Mouse (Mus musculus): ENCODE data around the gene Lrp4.

DNA sequence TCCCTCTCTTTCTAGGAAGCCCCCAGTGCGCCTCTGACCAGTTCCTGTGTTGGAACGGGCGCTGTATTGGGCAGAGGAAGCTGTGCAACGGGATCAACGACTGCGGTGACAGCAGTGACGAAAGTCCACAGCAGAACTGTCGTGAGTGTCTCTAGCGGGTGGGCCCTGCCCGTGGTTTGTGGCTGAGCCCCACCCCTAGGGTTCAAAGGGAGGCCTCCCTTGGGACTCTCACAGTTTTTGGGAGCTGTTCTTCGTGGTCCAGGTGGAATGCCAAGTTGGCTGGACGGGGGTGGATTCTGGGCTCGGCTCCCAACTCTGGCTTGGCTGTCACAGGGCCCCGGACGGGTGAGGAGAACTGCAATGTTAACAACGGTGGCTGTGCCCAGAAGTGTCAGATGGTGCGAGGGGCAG is 18.9 kb downstream of the Lrp4 start:
- TF ChIP-seq EP300 (IDR thresholded peaks at IDR 0.05; ENCODE audit: insufficient read depth, low read depth, low read length) (no peak), POLR2A (IDR thresholded peaks at IDR 0.05; ENCODE audit: insufficient read depth, low read depth, low read length) (no peak)
